Mouse (Mus musculus) adrenal gland, postnatal 14 days (tissue): Measurements from ENCODE around the gene Cphx3. TPM values are rescaled to one million over a fixed set of nuclear protein-coding genes. Genes with fewer than 3 reads are reported as not detected.
"Not testable (repeated sequence)": the region's sequence is repeated elsewhere in the genome, so short reads cannot be mapped to it uniquely, and the experiment has no call there.

Experiments used
- DNase-seq: peaks from one replicate; pipeline ENCODE4 v3.0.0; 2021; ENCODE audit warnings: mixed read lengths
- total RNA-seq: library from RNA; stranded (reverse); gene quantifications from 2 replicates; pipeline ENCODE4 v1.2.3, GENCODE M21; 2021

Gene Cphx3
- total RNA-seq, 1 experiment from 2014 or later = not detected

- DNase-seq = not testable (repeated sequence)
These were observed 92.9 kb downstream of the Cphx3 start for GRCm38 (mm10) chr14:26175028-26175427.

- not testable (repeated sequence) for DNase-seq
These were observed 99.6 kb downstream of the Cphx3 start for GRCm38 (mm10) chr14:26181660-26182059.

GRCm38 (mm10) chr14:26182380-26182779, 100.3 kb downstream of the Cphx3 start, which contains the start of gene Plac9b:
Gene Plac9b, minus strand, starts transcription at chr14:26182480.
- not testable (repeated sequence) for DNase-seq

- not testable (repeated sequence) for DNase-seq
These were observed 104.5 kb downstream of the Cphx3 start for GRCm38 (mm10) chr14:26186638-26187037.

- not testable (repeated sequence) for DNase-seq
These were observed 106.3 kb downstream of the Cphx3 start for GRCm38 (mm10) chr14:26188361-26188760.

GRCm38 (mm10) chr14:26197851-26198250, 115.8 kb downstream of the Cphx3 start:
- not testable (repeated sequence) for DNase-seq

GRCm38 (mm10) chr14:26206197-26206925, 124.3 kb downstream of the Cphx3 start:
- DNase-seq = not testable (repeated sequence)

- not testable (repeated sequence) for DNase-seq
These were observed 124.8 kb downstream of the Cphx3 start, which contains the start of gene Tmem254b for GRCm38 (mm10) chr14:26206926-26207247. Gene Tmem254b, minus strand, starts transcription at chr14:26207041.

GRCm38 (mm10) chr14:26216233-26217000, 134.3 kb downstream of the Cphx3 start:
- DNase-seq = not testable (repeated sequence)

- DNase-seq = not testable (repeated sequence)
These were observed 155.1 kb downstream of the Cphx3 start for GRCm38 (mm10) chr14:26237183-26237582.

GRCm38 (mm10) chr14:26257756-26258617, 175.9 kb downstream of the Cphx3 start, which contains the start of gene Duxbl3:
Gene Duxbl3, plus strand, starts transcription at chr14:26257962.
- DNase-seq = not testable (repeated sequence)

GRCm38 (mm10) chr14:26258729-26259128, 176.6 kb downstream of the Cphx3 start:
- DNase-seq = not testable (repeated sequence)

Other genes with a start within 250 kb of the Cphx3 start
- 51.1 and 59.2 TPM in 2 replicates for gene Anxa11, start 240.1 kb upstream of the Cphx3 start, total RNA-seq
- gene Plac9a, start 179.2 kb upstream of the Cphx3 start, total RNA-seq = 2.7 and 6.5 TPM in 2 replicates
- gene Tmem254a, start 154.6 kb upstream of the Cphx3 start, total RNA-seq = 3.9 and 5.7 TPM in 2 replicates
- not detected in 2 replicates for gene Cphx1, start 144.0 kb upstream of the Cphx3 start, total RNA-seq
- 0.26 and 0.38 TPM in 2 replicates for gene Duxbl1, start 103.7 kb upstream of the Cphx3 start, total RNA-seq
- 15.7 and 22.6 TPM in 2 replicates for gene Gm9780, start 39.6 kb upstream of the Cphx3 start, total RNA-seq
- 4.7 and 7.0 TPM in 2 replicates for gene Tmem254c, start 14.9 kb upstream of the Cphx3 start, total RNA-seq
- not detected in 2 replicates for gene Cphx2, start 781 bp upstream of the Cphx3 start, total RNA-seq
- gene Duxbl2, start 36.1 kb downstream of the Cphx3 start, total RNA-seq = 1.1 TPM in 1 of 2 replicates, not detected in the other
- gene Plac9b, start 100.2 kb downstream of the Cphx3 start, total RNA-seq = 42.8 and 43.8 TPM in 2 replicates
- gene Tmem254b, start 124.7 kb downstream of the Cphx3 start, total RNA-seq = 18.5 and 25.0 TPM in 2 replicates
- 0.74 TPM in 1 of 2 replicates, not detected in the other for gene Duxbl3, start 175.7 kb downstream of the Cphx3 start, total RNA-seq